Mouse (Mus musculus): Measurements from ENCODE around the gene Tnpo2. TPM values are rescaled to one million over a fixed set of nuclear protein-coding genes. Genes with fewer than 3 reads are reported as not detected.

Tnpo2 gene
- polyA plus RNA-seq, 1 experiment from 2014 or later: 15.2 TPM

DNA sequence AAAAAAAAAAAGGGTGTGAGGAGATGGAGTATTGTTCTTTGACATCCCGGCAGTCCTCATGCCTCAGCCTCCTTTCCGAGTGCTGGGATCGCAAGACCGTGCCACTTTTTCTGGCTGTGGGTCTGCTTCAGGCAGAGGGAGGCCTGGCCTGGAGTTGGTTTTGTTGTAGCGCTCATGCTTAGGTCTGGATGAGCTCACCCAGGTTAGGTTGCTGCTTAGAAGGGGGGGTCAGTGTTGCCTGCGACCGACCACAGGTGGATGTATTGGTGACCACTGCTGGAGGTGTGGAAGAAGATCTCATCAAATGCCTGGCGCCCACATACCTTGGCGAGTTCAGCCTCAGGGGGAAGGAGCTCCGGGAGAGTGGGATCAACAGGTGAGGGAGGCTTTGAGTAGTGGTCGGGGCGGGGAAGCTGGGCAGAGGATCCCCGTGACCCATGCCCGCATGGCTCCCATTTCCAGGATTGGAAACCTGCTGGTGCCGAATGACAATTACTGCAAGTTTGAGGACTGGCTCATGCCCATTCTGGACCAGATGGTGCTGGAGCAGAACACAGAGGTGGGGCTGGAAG lies 36.4 kb downstream of the Tnpo2 start:
- no peak for ATAC-seq (ENCODE audit: insufficient number of reproducible peaks, insufficient read depth, low FRiP score, low read depth)
- no peak overlapping the region for H3K27ac ChIP-seq (replicated peaks in 1 of 2; ENCODE audit: control insufficient read depth in 1 of 2, insufficient read depth in 1 of 2, low read depth in 2 of 2, low read length in 2 of 2)
- no peak overlapping the region for H3K4me3 ChIP-seq (ENCODE audit: control insufficient read depth in 1 of 2, insufficient read depth in 1 of 2, low read depth in 1 of 2, low read length in 2 of 2)
- no peak overlapping the region for H3K9ac ChIP-seq (ENCODE audit: low read length)
- H3K36me3 ChIP-seq (ENCODE audit: control insufficient read depth, insufficient read depth, low read length): peaks cover 44% of the 10 kb centered on the region
- no peaks in the 10 kb centered on the region for H3K9me3 ChIP-seq (ENCODE audit: control insufficient read depth, low read length)
- no peaks in the 10 kb centered on the region for H3K27me3 ChIP-seq (ENCODE audit: control insufficient read depth, insufficient read depth, low read length)
- no peak overlapping the region for H3K4me2 ChIP-seq (ENCODE audit: low read length)
- WGBS: 83% methylated on average over 15 of the region's 15 CpGs
- peaks cover 5 to 8% of the 10 kb centered on the region in 2 experiments for H3K4me1 ChIP-seq (ENCODE audit: control insufficient read depth in 2 of 2, insufficient read depth in 2 of 2, low read length in 2 of 2)

- no peak overlapping the region for H3K4me2 ChIP-seq (ENCODE audit: low read length)
- no peak for ATAC-seq (ENCODE audit: insufficient number of reproducible peaks, insufficient read depth, low FRiP score, low read depth)
- H3K4me3 ChIP-seq (ENCODE audit: control insufficient read depth in 1 of 2, insufficient read depth in 1 of 2, low read depth in 1 of 2, low read length in 2 of 2): no peak overlapping the region
- WGBS: 86% methylated on average over 10 of the region's 10 CpGs
- H3K9me3 ChIP-seq (ENCODE audit: control insufficient read depth, low read length): no peaks in the 10 kb centered on the region
- H3K27ac ChIP-seq (replicated peaks in 1 of 2; ENCODE audit: control insufficient read depth in 1 of 2, insufficient read depth in 1 of 2, low read depth in 2 of 2, low read length in 2 of 2): no peak overlapping the region
- H3K4me1 ChIP-seq (ENCODE audit: control insufficient read depth in 2 of 2, insufficient read depth in 2 of 2, low read length in 2 of 2): peaks cover 5 to 15% of the 10 kb centered on the region in 2 experiments
- peaks cover 54% of the 10 kb centered on the region for H3K36me3 ChIP-seq (ENCODE audit: control insufficient read depth, insufficient read depth, low read length)
- H3K9ac ChIP-seq (ENCODE audit: low read length): no peak overlapping the region
- H3K27me3 ChIP-seq (ENCODE audit: control insufficient read depth, insufficient read depth, low read length): no peaks in the 10 kb centered on the region
Observed at GRCm38 (mm10) chr8:85074167-85074566, 37.5 kb downstream of the Tnpo2 start.

DNA sequence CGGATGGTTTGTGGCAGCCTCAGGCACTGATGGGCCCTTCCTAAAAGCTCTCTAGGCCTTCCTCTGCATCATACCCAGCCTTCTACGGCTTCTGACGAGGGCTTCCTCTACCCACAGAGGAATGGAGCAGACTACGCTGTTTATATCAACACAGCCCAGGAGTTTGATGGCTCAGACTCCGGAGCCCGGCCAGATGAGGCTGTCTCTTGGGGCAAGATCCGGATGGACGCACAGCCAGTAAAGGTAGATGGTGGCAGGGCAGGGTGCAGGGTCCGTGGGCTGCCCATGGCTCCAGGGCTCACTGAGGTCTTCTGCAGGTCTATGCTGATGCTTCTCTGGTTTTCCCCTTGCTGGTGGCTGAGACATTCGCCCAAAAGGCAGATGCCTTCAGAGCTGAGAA lies 37.9 kb downstream of the Tnpo2 start:
- no peak overlapping the region for H3K4me3 ChIP-seq (ENCODE audit: control insufficient read depth in 1 of 2, insufficient read depth in 1 of 2, low read depth in 1 of 2, low read length in 2 of 2)
- H3K36me3 ChIP-seq (ENCODE audit: control insufficient read depth, insufficient read depth, low read length): peaks cover 54% of the 10 kb centered on the region
- H3K27me3 ChIP-seq (ENCODE audit: control insufficient read depth, insufficient read depth, low read length): no peaks in the 10 kb centered on the region
- H3K4me2 ChIP-seq (ENCODE audit: low read length): no peak overlapping the region
- ATAC-seq (ENCODE audit: insufficient number of reproducible peaks, insufficient read depth, low FRiP score, low read depth): no peak
- H3K4me1 ChIP-seq (ENCODE audit: control insufficient read depth in 2 of 2, insufficient read depth in 2 of 2, low read length in 2 of 2): peaks cover 5 to 16% of the 10 kb centered on the region in 2 experiments
- 84% methylated on average over 10 of the region's 10 CpGs for WGBS
- H3K9ac ChIP-seq (ENCODE audit: low read length): no peak overlapping the region
- no peaks in the 10 kb centered on the region for H3K9me3 ChIP-seq (ENCODE audit: control insufficient read depth, low read length)
- H3K27ac ChIP-seq (replicated peaks in 1 of 2; ENCODE audit: control insufficient read depth in 1 of 2, insufficient read depth in 1 of 2, low read depth in 2 of 2, low read length in 2 of 2): no peak overlapping the region

DNA sequence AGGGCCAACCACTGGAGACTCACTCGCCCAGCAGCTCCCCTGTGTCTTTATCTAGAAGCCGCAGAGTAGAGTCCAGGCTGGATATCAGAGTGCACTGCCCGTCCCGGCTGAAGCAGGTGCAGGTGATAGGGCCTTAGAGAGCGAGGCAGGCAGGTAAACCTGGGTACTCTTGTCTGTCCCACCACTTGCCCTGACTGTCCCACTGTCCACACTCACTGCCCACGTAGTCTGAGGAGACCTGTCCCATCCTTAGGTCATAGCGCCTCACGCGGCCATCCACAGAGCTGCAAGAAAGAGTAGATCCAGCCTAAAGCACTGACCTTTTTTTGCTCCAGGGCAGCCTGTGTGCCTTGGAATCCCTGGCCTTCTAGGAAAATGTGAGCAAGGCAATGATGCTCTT lies 39.3 kb downstream of the Tnpo2 start:
- no peak for ATAC-seq (ENCODE audit: insufficient number of reproducible peaks, insufficient read depth, low FRiP score, low read depth)
- Histone ChIP-seq H3K4me2 (ENCODE audit: low read length) (no peak overlapping the region), H3K9ac (ENCODE audit: low read length) (no peak overlapping the region), H3K27ac (replicated peaks in 1 of 2; ENCODE audit: control insufficient read depth in 1 of 2, insufficient read depth in 1 of 2, low read depth in 2 of 2, low read length in 2 of 2) (no peak overlapping the region), H3K9me3 (ENCODE audit: control insufficient read depth, low read length) (no peaks in the 10 kb centered on the region), H3K36me3 (ENCODE audit: control insufficient read depth, insufficient read depth, low read length) (peaks cover 54% of the 10 kb centered on the region), H3K4me3 (ENCODE audit: control insufficient read depth in 1 of 2, insufficient read depth in 1 of 2, low read depth in 1 of 2, low read length in 2 of 2) (no peak overlapping the region), H3K4me1 (ENCODE audit: control insufficient read depth in 2 of 2, insufficient read depth in 2 of 2, low read length in 2 of 2) (peaks cover 6 to 20% of the 10 kb centered on the region in 2 experiments), H3K27me3 (ENCODE audit: control insufficient read depth, insufficient read depth, low read length) (no peaks in the 10 kb centered on the region)
- WGBS: 74% methylated on average over 9 of the region's 9 CpGs

DNA sequence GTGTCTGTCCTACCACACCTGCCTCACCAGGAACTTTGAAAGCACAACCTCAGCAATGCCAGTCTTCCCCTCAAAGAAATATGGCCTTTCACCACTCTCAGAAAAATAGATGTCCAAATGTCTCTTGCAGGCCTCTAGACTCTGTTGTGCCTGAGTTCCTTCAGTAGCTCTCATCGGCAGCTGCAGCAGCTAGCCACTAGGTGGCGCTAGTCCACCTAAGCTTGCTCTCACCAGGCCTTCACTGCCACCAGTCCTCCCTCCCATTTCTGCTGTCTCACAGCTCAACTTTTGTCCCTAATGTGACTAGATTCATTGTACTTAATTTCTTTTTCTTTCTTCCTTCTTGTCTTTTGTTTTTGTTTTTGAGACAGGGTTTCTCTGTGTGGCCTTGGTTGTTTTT lies 40.3 kb downstream of the Tnpo2 start:
- Histone ChIP-seq H3K9ac (ENCODE audit: low read length) (no peak overlapping the region), H3K4me3 (ENCODE audit: control insufficient read depth in 1 of 2, insufficient read depth in 1 of 2, low read depth in 1 of 2, low read length in 2 of 2) (no peak overlapping the region), H3K4me1 (ENCODE audit: control insufficient read depth in 2 of 2, insufficient read depth in 2 of 2, low read length in 2 of 2) (peaks cover 11 to 26% of the 10 kb centered on the region in 2 experiments), H3K4me2 (ENCODE audit: low read length) (no peak overlapping the region), H3K27me3 (ENCODE audit: control insufficient read depth, insufficient read depth, low read length) (no peaks in the 10 kb centered on the region), H3K27ac (replicated peaks in 1 of 2; ENCODE audit: control insufficient read depth in 1 of 2, insufficient read depth in 1 of 2, low read depth in 2 of 2, low read length in 2 of 2) (no peak overlapping the region), H3K36me3 (ENCODE audit: control insufficient read depth, insufficient read depth, low read length) (peaks cover 54% of the 10 kb centered on the region), H3K9me3 (ENCODE audit: control insufficient read depth, low read length) (no peaks in the 10 kb centered on the region)
- WGBS: 0% methylated on average over 2 of the region's 2 CpGs
- ATAC-seq (ENCODE audit: insufficient number of reproducible peaks, insufficient read depth, low FRiP score, low read depth): no peak

GRCm38 (mm10) chr8:85080214-85080531 lies 43.5 kb downstream of the Tnpo2 start:
- Histone ChIP-seq H3K9ac (ENCODE audit: low read length) (peak overlapping the region; percentile 94), H3K27me3 (ENCODE audit: control insufficient read depth, insufficient read depth, low read length) (no peaks in the 10 kb centered on the region), H3K4me1 (ENCODE audit: control insufficient read depth in 2 of 2, insufficient read depth in 2 of 2, low read length in 2 of 2) (peaks cover 16 to 32% of the 10 kb centered on the region in 2 experiments), H3K27ac (replicated peaks in 1 of 2; ENCODE audit: control insufficient read depth in 1 of 2, insufficient read depth in 1 of 2, low read depth in 2 of 2, low read length in 2 of 2) (peak overlapping the region in 1 of 2 experiments; percentile 69; a peak in 2 of 4 replicates), H3K36me3 (ENCODE audit: control insufficient read depth, insufficient read depth, low read length) (peaks cover 37% of the 10 kb centered on the region), H3K4me2 (ENCODE audit: low read length) (peak overlapping the region; percentile 95), H3K4me3 (ENCODE audit: control insufficient read depth in 1 of 2, insufficient read depth in 1 of 2, low read depth in 1 of 2, low read length in 2 of 2) (peak overlapping the region; percentile 82 to 90), H3K9me3 (ENCODE audit: control insufficient read depth, low read length) (no peaks in the 10 kb centered on the region)
- ATAC-seq (ENCODE audit: insufficient number of reproducible peaks, insufficient read depth, low FRiP score, low read depth): no peak
- 1% methylated on average over 25 of the region's 25 CpGs for WGBS

GRCm38 (mm10) chr8:85080532-85081215 lies 44.0 kb downstream of the Tnpo2 start, which contains the start of gene Wdr83os:
TSS of gene Wdr83os (plus strand) at chr8:85080740.
- peaks cover 37% of the 10 kb centered on the region for H3K36me3 ChIP-seq (ENCODE audit: control insufficient read depth, insufficient read depth, low read length)
- no peak for ATAC-seq (ENCODE audit: insufficient number of reproducible peaks, insufficient read depth, low FRiP score, low read depth)
- peak within 1 kb of the TSS; percentile 94 for H3K9ac ChIP-seq (ENCODE audit: low read length)
- peak within 1 kb of the TSS; percentile 82 to 90 for H3K4me3 ChIP-seq (ENCODE audit: control insufficient read depth in 1 of 2, insufficient read depth in 1 of 2, low read depth in 1 of 2, low read length in 2 of 2)
- under 1% methylated on average over 30 of the region's 30 CpGs for WGBS
- no peaks in the 10 kb centered on the region for H3K9me3 ChIP-seq (ENCODE audit: control insufficient read depth, low read length)
- H3K27ac ChIP-seq (replicated peaks in 1 of 2; ENCODE audit: control insufficient read depth in 1 of 2, insufficient read depth in 1 of 2, low read depth in 2 of 2, low read length in 2 of 2): peak within 1 kb of the TSS; percentile 68 to 69
- H3K4me1 ChIP-seq (ENCODE audit: control insufficient read depth in 2 of 2, insufficient read depth in 2 of 2, low read length in 2 of 2): peaks cover 16 to 32% of the 10 kb centered on the region in 2 experiments
- H3K27me3 ChIP-seq (ENCODE audit: control insufficient read depth, insufficient read depth, low read length): no peaks in the 10 kb centered on the region
- peak within 1 kb of the TSS; percentile 95 for H3K4me2 ChIP-seq (ENCODE audit: low read length)

All from heart, embryonic 14.5 days (tissue).